Mouse (Mus musculus): Measurements from ENCODE around the gene Pigc. TPM values are rescaled to one million over a fixed set of nuclear protein-coding genes. Genes with fewer than 3 reads are reported as not detected.

Pigc gene
- 10 to 100 TPM; 22.2 to 27.0 TPM for total RNA-seq (2021)
- long read RNA-seq, experiment 1, full-length matches to known transcripts: 16 of 17 reads
- long read RNA-seq, experiment 1, partial matches to known transcripts: 0 of 17 reads
- long read RNA-seq, experiment 1, other reads (novel, unspliced or antisense): 1 of 17 reads
- long read RNA-seq, experiment 2, full-length matches to known transcripts: 26 of 28 reads
- long read RNA-seq, experiment 2, partial matches to known transcripts: 0 of 28 reads
- long read RNA-seq, experiment 2, other reads (novel, unspliced or antisense): 2 of 28 reads

GRCm38 (mm10) chr1:161968589-161969407, at the start of gene Pigc:
TSS of gene Pigc (plus strand) at chr1:161969186.
- peak; percentile 70 to 85 for DNase-seq (ENCODE audit: low spot score in 2 of 2)

GRCm38 (mm10) chr1:161919594-161919993, 49.4 kb upstream of the Pigc start:
- DNase-seq (ENCODE audit: low spot score in 2 of 2): no peak

- no peak for DNase-seq (ENCODE audit: low spot score in 2 of 2)
Measured at GRCm38 (mm10) chr1:161920475-161921454, 48.2 kb upstream of the Pigc start.

GRCm38 (mm10) chr1:161921928-161922327, 47.1 kb upstream of the Pigc start:
- no peak for DNase-seq (ENCODE audit: low spot score in 2 of 2)

GRCm38 (mm10) chr1:161924321-161924720, 44.7 kb upstream of the Pigc start:
- DNase-seq (ENCODE audit: low spot score in 2 of 2): no peak

GRCm38 (mm10) chr1:161925281-161925805, 43.6 kb upstream of the Pigc start:
- DNase-seq (ENCODE audit: low spot score in 2 of 2): no peak

GRCm38 (mm10) chr1:161927976-161928375, 41.0 kb upstream of the Pigc start:
- no peak for DNase-seq (ENCODE audit: low spot score in 2 of 2)

GRCm38 (mm10) chr1:161931313-161931712, 37.7 kb upstream of the Pigc start:
- no peak for DNase-seq (ENCODE audit: low spot score in 2 of 2)

GRCm38 (mm10) chr1:161931817-161932216, 37.2 kb upstream of the Pigc start:
- DNase-seq (ENCODE audit: low spot score in 2 of 2): no peak

GRCm38 (mm10) chr1:161932286-161932685, 36.7 kb upstream of the Pigc start:
- DNase-seq (ENCODE audit: low spot score in 2 of 2): no peak

- no peak for DNase-seq (ENCODE audit: low spot score in 2 of 2)
Measured at GRCm38 (mm10) chr1:161942082-161942481, 26.9 kb upstream of the Pigc start.

GRCm38 (mm10) chr1:161951009-161951779, 17.8 kb upstream of the Pigc start:
- no peak for DNase-seq (ENCODE audit: low spot score in 2 of 2)

- DNase-seq (ENCODE audit: low spot score in 2 of 2): no peak
Measured at GRCm38 (mm10) chr1:161952599-161952998, 16.4 kb upstream of the Pigc start.

GRCm38 (mm10) chr1:161955846-161956245, 13.1 kb upstream of the Pigc start:
- no peak for DNase-seq (ENCODE audit: low spot score in 2 of 2)

GRCm38 (mm10) chr1:161957964-161958950, 10.7 kb upstream of the Pigc start:
- DNase-seq (ENCODE audit: low spot score in 2 of 2): no peak

GRCm38 (mm10) chr1:161962465-161963377, 6.3 kb upstream of the Pigc start:
- no peak for DNase-seq (ENCODE audit: low spot score in 2 of 2)

GRCm38 (mm10) chr1:161967936-161968335, 1.1 kb upstream of the Pigc start:
- no peak for DNase-seq (ENCODE audit: low spot score in 2 of 2)

- DNase-seq (ENCODE audit: low spot score in 2 of 2): no peak
Measured at GRCm38 (mm10) chr1:161970874-161971273, 1.9 kb downstream of the Pigc start.

All from adrenal gland, postnatal 4 days (tissue).